Mouse (Mus musculus) right cerebral cortex, postnatal 36 days (tissue): ENCODE measurements around the gene Rmnd5a.

ENCODE experiments used
- DNase-seq, 2 experiments: peaks; one replicate each; pipeline ENCODE4 v3.0.0; 2022; ENCODE audit warnings: low spot score in 2 of 2, mixed read lengths in 1 of 2

The Rmnd5a gene

GRCm38 (mm10) chr6:71442130-71442529 lies 1.7 kb upstream of the Rmnd5a start:
- DNase-seq: no peak

- DNase-seq: no peak
Measured at GRCm38 (mm10) chr6:71441251-71441580, 779 bp upstream of the Rmnd5a start.

- DNase-seq: no peak
Measured at GRCm38 (mm10) chr6:71440217-71440491, 283 bp downstream of the Rmnd5a start.

- peak; percentile 33 to 43 for DNase-seq
Measured at GRCm38 (mm10) chr6:71439506-71440216, 776 bp downstream of the Rmnd5a start.

GRCm38 (mm10) chr6:71438070-71438469 lies 2.4 kb downstream of the Rmnd5a start:
- no peak for DNase-seq

GRCm38 (mm10) chr6:71427996-71428725 lies 12.3 kb downstream of the Rmnd5a start:
- peak in 1 of 2 experiments; percentile 19 for DNase-seq

GRCm38 (mm10) chr6:71425681-71426080 lies 14.8 kb downstream of the Rmnd5a start:
- peak in 1 of 2 experiments; percentile 47 for DNase-seq

- no peak for DNase-seq
Measured at GRCm38 (mm10) chr6:71423116-71423515, 17.3 kb downstream of the Rmnd5a start.

- no peak for DNase-seq
Measured at GRCm38 (mm10) chr6:71422162-71422561, 18.3 kb downstream of the Rmnd5a start.

GRCm38 (mm10) chr6:71420848-71421247 lies 19.6 kb downstream of the Rmnd5a start:
- DNase-seq: no peak

- no peak for DNase-seq
Measured at GRCm38 (mm10) chr6:71418874-71419273, 21.6 kb downstream of the Rmnd5a start.

- DNase-seq: no peak
Measured at GRCm38 (mm10) chr6:71415446-71415845, 25.0 kb downstream of the Rmnd5a start.

GRCm38 (mm10) chr6:71414624-71415023 lies 25.8 kb downstream of the Rmnd5a start:
- no peak for DNase-seq

GRCm38 (mm10) chr6:71398829-71399609 lies 41.4 kb downstream of the Rmnd5a start:
- DNase-seq: no peak

GRCm38 (mm10) chr6:71396761-71397160 lies 43.7 kb downstream of the Rmnd5a start:
- DNase-seq: no peak

- no peak for DNase-seq
Measured at GRCm38 (mm10) chr6:71396016-71396415, 44.4 kb downstream of the Rmnd5a start.

- DNase-seq: no peak
Measured at GRCm38 (mm10) chr6:71390496-71390895, 49.9 kb downstream of the Rmnd5a start.

GRCm38 (mm10) chr6:71381654-71382053 lies 58.8 kb downstream of the Rmnd5a start:
- DNase-seq: no peak

- no peak for DNase-seq
Measured at GRCm38 (mm10) chr6:71376711-71377110, 63.7 kb downstream of the Rmnd5a start.

GRCm38 (mm10) chr6:71374921-71375320 lies 65.5 kb downstream of the Rmnd5a start:
- DNase-seq: no peak

- no peak for DNase-seq
Measured at GRCm38 (mm10) chr6:71374311-71374829, 66.1 kb downstream of the Rmnd5a start.

- DNase-seq: no peak
Measured at GRCm38 (mm10) chr6:71373249-71373775, 67.1 kb downstream of the Rmnd5a start, which contains the start of gene Cd8a. TSS of gene Cd8a (plus strand) at chr6:71373427.
